11 mouse cellular contexts compared by ENCODE assay signal in genomic region chr1:41888213-41888612, GRCm38 (mm10).
DNase-seq lines count a peak whose midpoint lies in the region; ATAC-seq lines count a peak whose summit lies in the region.
"Had no signal": no experiment of that assay in that cellular context is flagged by ENCODE, and none has a peak within 500 bp of the region (broad histone marks: within the 10 kb centered on the region; RNA-seq: fewer than 3 reads in every experiment).

No protein-coding gene starts in this region.

- no peaks in the 10 kb centered on the region for H3K36me3 ChIP-seq in embryonic facial prominence, embryonic 13.5 days
- H3K36me3 ChIP-seq in hindbrain, embryonic 15.5 days, result no peaks in the 10 kb centered on the region
- H3K36me3 ChIP-seq in midbrain, embryonic 16.5 days (ENCODE audit: control insufficient read depth, insufficient read depth, low read length), result no peaks in the 10 kb centered on the region
- H3K36me3 ChIP-seq: liver, embryonic 13.5 days had no signal

- H3K27me3 ChIP-seq in embryonic facial prominence, embryonic 13.5 days, result no peaks in the 10 kb centered on the region
- no peaks in the 10 kb centered on the region for H3K27me3 ChIP-seq in hindbrain, embryonic 15.5 days
- H3K27me3 ChIP-seq in midbrain, embryonic 16.5 days (ENCODE audit: control insufficient read depth, insufficient read depth, low read depth, low read length), result no peaks in the 10 kb centered on the region
- H3K27me3 ChIP-seq: liver, embryonic 13.5 days had no signal

- ATAC-seq in embryonic facial prominence, embryonic 13.5 days (ENCODE audit: insufficient number of reproducible peaks, insufficient read depth, low FRiP score, low TSS enrichment, low read depth), result no peak
- ATAC-seq in hindbrain, embryonic 15.5 days (ENCODE audit: low FRiP score, low read depth), result peak; percentile 83
- ATAC-seq in midbrain, embryonic 16.5 days, result peak; percentile 33; the same call in 1 of the 2 replicates
- no peak for ATAC-seq in monocyte, adult 5-6 weeks (replicated peaks; ENCODE audit: insufficient number of reproducible peaks, low FRiP score, low TSS enrichment, poor library complexity, severe bottlenecking)

- 0 out of 2 replicates have a peak overlapping the region, but pooled peaks have one; percentile 9 for H3K4me2 ChIP-seq in embryonic facial prominence, embryonic 13.5 days
- H3K4me2 ChIP-seq in hindbrain, embryonic 15.5 days, result no peak overlapping the region
- H3K4me2 ChIP-seq in midbrain, embryonic 16.5 days (ENCODE audit: low read length), result no peak overlapping the region
- H3K4me2 ChIP-seq: liver, embryonic 13.5 days had no signal

- H3K9ac ChIP-seq in embryonic facial prominence, embryonic 13.5 days, result no peak overlapping the region
- no peak overlapping the region for H3K9ac ChIP-seq in hindbrain, embryonic 15.5 days
- no peak overlapping the region for H3K9ac ChIP-seq in midbrain, embryonic 16.5 days (ENCODE audit: low read depth, low read length)
- H3K9ac ChIP-seq: liver, embryonic 13.5 days had no signal

- H3K4me3 ChIP-seq in embryonic facial prominence, embryonic 13.5 days, result no peak overlapping the region
- no peak overlapping the region for H3K4me3 ChIP-seq in hindbrain, embryonic 15.5 days
- H3K4me3 ChIP-seq in midbrain, embryonic 16.5 days (ENCODE audit: low read depth, low read length), result no peak overlapping the region
- H3K4me3 ChIP-seq: liver, embryonic 13.5 days had no signal

- peaks cover 49% of the 10 kb centered on the region for H3K4me1 ChIP-seq in embryonic facial prominence, embryonic 13.5 days
- peaks cover 24% of the 10 kb centered on the region for H3K4me1 ChIP-seq in hindbrain, embryonic 15.5 days (replicated peaks)
- H3K4me1 ChIP-seq in midbrain, embryonic 16.5 days (ENCODE audit: control insufficient read depth, insufficient read depth, low read length), result peaks cover 14% of the 10 kb centered on the region
- H3K4me1 ChIP-seq: liver, embryonic 13.5 days had no signal

- 6% methylated on average over 2 of the region's 2 CpGs for WGBS in embryonic facial prominence, embryonic 13.5 days
- WGBS in hindbrain, embryonic 15.5 days, result 9% methylated on average over 2 of the region's 2 CpGs
- WGBS in midbrain, embryonic 16.5 days, result 21% methylated on average over 2 of the region's 2 CpGs

- peak; percentile 33 to 43 for DNase-seq in cerebellum, postnatal 14 days
- no peak for DNase-seq in cerebellum, adult 9-11 months
- no peak for DNase-seq in adrenal gland, adult 8-10 months
- no peak for DNase-seq in thymus, postnatal 36 days
- DNase-seq: heart, postnatal 36 days; kidney, postnatal 36 days; liver, embryonic 13.5 days had no signal

- H3K27ac ChIP-seq in embryonic facial prominence, embryonic 13.5 days, result peak overlapping the region; percentile 65; the same call in 1 of the 2 replicates
- no peak overlapping the region for H3K27ac ChIP-seq in hindbrain, embryonic 15.5 days (replicated peaks)
- no peak overlapping the region for H3K27ac ChIP-seq in midbrain, embryonic 16.5 days (ENCODE audit: low read length)
- H3K27ac ChIP-seq: liver, embryonic 13.5 days had no signal

- H3K9me3 ChIP-seq in embryonic facial prominence, embryonic 13.5 days, result no peaks in the 10 kb centered on the region
- no peaks in the 10 kb centered on the region for H3K9me3 ChIP-seq in hindbrain, embryonic 15.5 days
- no peaks in the 10 kb centered on the region for H3K9me3 ChIP-seq in midbrain, embryonic 16.5 days (replicated peaks; ENCODE audit: control insufficient read depth, low read length, poor library complexity, severe bottlenecking)
- H3K9me3 ChIP-seq: liver, embryonic 13.5 days had no signal

Comparison
In these comparisons a context has a peak if more than half of its experiments do, and no peak if none do; other contexts are left out.
1. DNase-seq: peak in cerebellum, postnatal 14 days (2 of 2); none in cerebellum, adult 9-11 months (single experiment), adrenal gland, adult 8-10 months (single experiment) and thymus, postnatal 36 days (0 of 2).
2. ATAC-seq: peak in hindbrain, embryonic 15.5 days (single experiment) and midbrain, embryonic 16.5 days (single experiment); none in embryonic facial prominence, embryonic 13.5 days (single experiment) and monocyte, adult 5-6 weeks (single experiment).